Mouse (Mus musculus) limb, embryonic 11.5 days (tissue): ENCODE data around the gene Alad. TPM values are rescaled to one million over a fixed set of nuclear protein-coding genes. Genes with fewer than 3 reads are reported as not detected.

Source experiments
- ATAC-seq: fragments of 200-750 bp; cut with Nextera tagmentation; 2 replicates; pipeline ENCODE4 v1.8.0; 2017; ENCODE audit warnings: low read depth; ENCODE audit not compliant: insufficient number of reproducible peaks, low FRiP score, low TSS enrichment
- DNase-seq: peaks from one replicate; pipeline ENCODE4 v3.0.0-alpha.2; 2015; ENCODE audit warnings: low spot score
- H3K27ac ChIP-seq: fragments of 300-500 bp; sonication (generic); replicated peaks from 2 replicates; pipeline ENCODE4 v1.5.1; 2014; ENCODE audit warnings: low read depth, mild to moderate bottlenecking, low read length
- H3K27me3 ChIP-seq: fragments of 300-500 bp; sonication (generic); 2 replicates; pipeline ENCODE4 v1.6.1; 2014; ENCODE audit warnings: mild to moderate bottlenecking, low read length, mixed read lengths; ENCODE audit not compliant: control insufficient read depth, insufficient read depth
- H3K36me3 ChIP-seq: fragments of 300-500 bp; sonication (generic); 2 replicates; pipeline ENCODE4 v1.6.1; 2014; ENCODE audit warnings: mild to moderate bottlenecking, low read length, moderate library complexity, mixed read lengths; ENCODE audit not compliant: control insufficient read depth, insufficient read depth
- H3K4me1 ChIP-seq: fragments of 300-500 bp; sonication (generic); 2 replicates; pipeline ENCODE4 v1.6.1; 2014; ENCODE audit warnings: low read length, mixed read lengths; ENCODE audit not compliant: control insufficient read depth, insufficient read depth
- H3K4me2 ChIP-seq: fragments of 300-500 bp; sonication (generic); 2 replicates; pipeline ENCODE4 v1.6.1; 2014; ENCODE audit warnings: low read depth, mild to moderate bottlenecking, moderate library complexity; ENCODE audit not compliant: severe bottlenecking
- H3K4me3 ChIP-seq: fragments of 300-500 bp; sonication (generic); 2 replicates; pipeline ENCODE4 v1.5.1; 2014; ENCODE audit warnings: low read depth, low read length
- H3K9ac ChIP-seq: fragments of 300-500 bp; sonication (generic); 2 replicates; pipeline ENCODE4 v1.6.1; 2014; ENCODE audit warnings: mild to moderate bottlenecking, low read length
- H3K9me3 ChIP-seq: fragments of 300-500 bp; sonication (generic); 2 replicates; pipeline ENCODE4 v1.6.1; 2016; ENCODE audit warnings: low read length; ENCODE audit not compliant: control insufficient read depth
- WGBS: fragments of 180-500 bp; shearing (Covaris S2); extraction: QIAGEN DNeasy Blood & Tissue Kit; methylation state at CpG from one replicate; pipeline ENCODE4 v1.1.7; 2014; 5-methylcytosine and 5-hydroxymethylcytosine counted together
- polyA plus RNA-seq: library from polyadenylated mRNA; unstranded; fragments of >200 nt; fragmentation: Nextera tagmentation; extraction: Ambion mirVana; gene quantifications from 2 replicates; pipeline ENCODE4 v1.2.1, GENCODE M21; 2014

Alad gene
- polyA plus RNA-seq, 1 experiment from 2014 or later: 95.9 TPM

DNA sequence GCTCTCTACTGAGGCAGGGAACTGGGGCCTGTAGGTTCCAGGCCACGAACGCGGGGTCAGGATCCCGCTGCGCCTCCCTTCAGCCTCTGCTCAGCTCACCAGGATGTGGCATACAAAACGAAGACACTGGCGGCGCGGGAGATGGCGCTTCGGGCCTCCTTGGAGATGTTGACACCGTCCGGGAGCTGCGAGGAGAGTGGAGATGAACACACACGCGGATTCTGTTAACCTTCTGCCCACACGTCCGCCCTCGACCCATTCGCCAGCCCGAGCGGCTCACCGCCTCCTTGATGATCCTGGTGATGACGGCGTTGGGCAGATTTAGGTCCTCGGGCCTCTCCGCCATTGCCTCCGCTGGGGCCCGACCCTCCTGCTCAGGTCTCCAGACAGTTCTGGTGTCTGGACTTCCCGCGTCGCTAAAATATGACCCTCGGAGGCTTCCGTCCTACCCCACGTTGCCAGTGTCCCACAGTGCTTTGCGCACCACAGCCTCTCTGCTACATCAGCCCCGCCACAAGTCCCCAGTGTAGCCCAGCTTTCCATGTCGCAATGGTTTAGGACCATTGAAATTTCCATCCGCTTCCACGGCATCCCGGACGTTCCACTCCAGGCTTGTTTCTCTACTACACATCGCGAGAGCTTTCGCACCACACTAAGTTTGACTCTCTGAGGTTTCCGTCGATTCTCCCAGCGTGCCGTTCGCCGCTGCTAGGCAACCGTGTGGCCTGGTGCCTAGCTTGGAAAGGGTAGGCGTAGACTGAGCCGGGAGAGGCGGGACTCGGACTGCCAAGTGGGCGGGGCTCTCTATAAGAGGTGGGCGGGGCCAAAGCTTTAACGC lies 5.2 kb upstream of the Alad start, which contains the start of the genes Pole3 and 4933430I17Rik:
Pole3 (minus strand) TSS at position 418 of the 838 bp plus-strand sequence.
4933430I17Rik (plus strand) TSS at position 719 of the 838 bp plus-strand sequence.
- under 1% methylated on average over 59 of the region's 59 CpGs for WGBS
- no peaks in the 10 kb centered on the region for H3K9me3 ChIP-seq
- peak within 1 kb of the TSS; percentile 80 for H3K27ac ChIP-seq
- ATAC-seq (peak; percentile 99), DNase-seq (peak; percentile 98)
- peak within 1 kb of the TSS; percentile 68 for H3K4me3 ChIP-seq
- peak within 1 kb of the TSS; percentile 89 for H3K9ac ChIP-seq
- H3K4me1 ChIP-seq: peaks cover 9% of the 10 kb centered on the region
- no peaks in the 10 kb centered on the region for H3K27me3 ChIP-seq
- H3K4me2 ChIP-seq: peak within 1 kb of the TSS; percentile 84
- H3K36me3 ChIP-seq: peaks cover 2% of the 10 kb centered on the region; the same call in 1 of the 2 replicates

DNA sequence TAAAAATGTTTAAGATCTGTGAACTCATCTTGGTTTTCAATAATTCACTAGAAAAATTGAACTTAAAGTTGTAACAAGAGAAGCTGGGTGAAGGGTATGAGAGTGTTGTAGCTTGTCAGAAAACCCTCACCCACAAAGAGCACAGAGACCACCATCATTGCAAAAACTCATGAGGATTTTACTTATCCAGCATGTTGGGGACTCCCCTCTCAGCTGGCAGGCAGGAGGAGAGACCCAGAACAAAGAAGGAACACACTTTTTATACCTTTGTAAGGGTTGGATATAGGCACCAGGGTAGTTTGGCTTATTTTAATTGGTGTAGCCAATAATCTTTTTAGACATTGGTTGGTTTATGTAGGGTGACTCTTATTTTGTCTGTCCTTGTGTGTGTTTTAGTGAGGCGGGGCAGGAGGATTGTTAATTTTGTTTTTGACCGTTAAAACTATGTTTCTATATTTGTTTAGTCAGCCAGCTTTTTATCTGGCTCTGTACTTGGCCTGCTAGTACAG lies 1.2 kb upstream of the Alad start:
- whole genome bisulfite sequencing: 95% methylated on average over 2 of the region's 2 CpGs
- H3K4me3 ChIP-seq: no peak overlapping the region
- peaks cover 2% of the 10 kb centered on the region; the same call in 1 of the 2 replicates for H3K36me3 ChIP-seq
- H3K4me2 ChIP-seq: no peak overlapping the region
- H3K27me3 ChIP-seq: no peaks in the 10 kb centered on the region
- H3K9me3 ChIP-seq: no peaks in the 10 kb centered on the region
- DNase-seq (no peak), ATAC-seq (no peak)
- H3K27ac ChIP-seq: no peak overlapping the region
- no peak overlapping the region for H3K9ac ChIP-seq
- H3K4me1 ChIP-seq: peaks cover 17% of the 10 kb centered on the region

DNA sequence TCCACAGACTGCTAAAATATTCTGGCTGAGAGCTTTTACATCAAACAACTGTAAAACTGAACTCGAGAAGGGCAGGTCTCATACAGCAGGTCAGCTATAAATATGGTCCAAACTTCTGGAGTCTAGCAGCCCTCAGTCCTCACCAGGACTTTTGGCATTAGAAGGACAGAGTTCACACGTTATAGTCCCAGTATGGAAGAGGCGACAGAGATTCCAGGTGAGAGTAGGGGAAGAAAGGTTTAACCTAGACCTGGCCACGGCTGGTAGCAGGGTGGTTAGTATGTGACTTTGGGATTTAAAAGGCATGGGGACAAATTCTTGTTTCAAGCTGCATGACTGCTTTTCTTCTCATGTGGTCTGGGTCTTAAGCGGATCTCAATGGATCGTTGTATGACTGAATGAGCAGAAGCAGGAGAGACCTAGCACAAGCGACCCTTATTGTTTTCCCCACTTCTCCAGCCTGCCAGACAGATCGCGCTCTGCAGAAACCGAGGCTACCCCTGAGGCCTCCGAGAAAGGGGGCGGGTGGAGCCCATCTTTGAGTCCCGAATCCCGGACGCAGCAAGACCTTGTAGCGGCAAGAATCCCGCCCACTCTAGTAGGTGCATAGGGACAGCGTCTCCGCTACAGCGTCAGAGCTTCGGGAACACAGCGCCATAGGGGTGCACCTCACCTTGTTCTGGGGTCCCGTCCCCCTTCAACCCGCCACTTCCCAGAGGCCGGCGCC lies 433 bp downstream of the Alad start:
- DNase-seq (no peak), ATAC-seq (no peak; the same call in none of the 2 replicates)
- H3K4me3 ChIP-seq: peak overlapping the region; percentile 64
- 2% methylated on average over 26 of the region's 26 CpGs for WGBS
- H3K36me3 ChIP-seq: peaks cover 2% of the 10 kb centered on the region; the same call in 1 of the 2 replicates
- peak overlapping the region; percentile 67 for H3K4me2 ChIP-seq
- no peaks in the 10 kb centered on the region for H3K27me3 ChIP-seq
- peak overlapping the region; percentile 60 for H3K27ac ChIP-seq
- no peaks in the 10 kb centered on the region for H3K9me3 ChIP-seq
- H3K4me1 ChIP-seq: peaks cover 15% of the 10 kb centered on the region
- peak overlapping the region; percentile 64 for H3K9ac ChIP-seq

DNA sequence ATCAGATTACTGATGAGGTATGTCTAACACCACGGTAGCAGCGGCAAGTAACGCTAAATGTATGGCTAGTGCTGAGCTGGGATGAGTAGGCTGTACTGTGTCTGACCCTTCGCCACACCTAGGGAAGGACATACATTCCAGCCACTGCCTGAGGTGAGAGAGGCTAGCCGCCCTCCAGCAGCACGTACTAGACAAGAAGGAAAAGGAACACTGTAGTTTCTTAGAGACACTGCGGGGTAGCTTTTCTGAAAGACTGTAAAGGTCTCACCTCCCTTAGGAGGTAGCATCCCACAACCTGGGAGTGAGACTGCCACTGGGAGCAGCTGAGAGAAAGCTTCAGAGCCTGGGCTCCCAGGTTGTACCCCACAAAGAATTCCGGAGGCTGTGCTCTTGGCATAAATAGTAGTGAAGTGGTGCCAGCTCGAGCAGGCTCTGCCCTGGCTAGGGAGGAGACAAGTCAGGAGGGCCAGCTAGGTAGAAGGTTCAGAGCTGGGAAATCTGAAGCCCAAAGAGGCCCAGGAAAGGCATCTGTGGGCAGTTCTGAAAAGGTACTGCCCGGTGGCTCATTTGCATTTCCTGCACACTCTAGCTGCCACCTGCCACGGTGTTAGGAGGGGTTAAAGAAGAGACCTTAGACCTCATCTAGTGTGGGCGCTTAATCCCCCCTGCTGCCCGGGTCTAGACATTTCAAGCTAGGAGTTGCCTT lies 1.1 kb downstream of the Alad start:
- 46% methylated on average over 13 of the region's 13 CpGs for WGBS
- H3K4me1 ChIP-seq: peaks cover 8% of the 10 kb centered on the region

DNA sequence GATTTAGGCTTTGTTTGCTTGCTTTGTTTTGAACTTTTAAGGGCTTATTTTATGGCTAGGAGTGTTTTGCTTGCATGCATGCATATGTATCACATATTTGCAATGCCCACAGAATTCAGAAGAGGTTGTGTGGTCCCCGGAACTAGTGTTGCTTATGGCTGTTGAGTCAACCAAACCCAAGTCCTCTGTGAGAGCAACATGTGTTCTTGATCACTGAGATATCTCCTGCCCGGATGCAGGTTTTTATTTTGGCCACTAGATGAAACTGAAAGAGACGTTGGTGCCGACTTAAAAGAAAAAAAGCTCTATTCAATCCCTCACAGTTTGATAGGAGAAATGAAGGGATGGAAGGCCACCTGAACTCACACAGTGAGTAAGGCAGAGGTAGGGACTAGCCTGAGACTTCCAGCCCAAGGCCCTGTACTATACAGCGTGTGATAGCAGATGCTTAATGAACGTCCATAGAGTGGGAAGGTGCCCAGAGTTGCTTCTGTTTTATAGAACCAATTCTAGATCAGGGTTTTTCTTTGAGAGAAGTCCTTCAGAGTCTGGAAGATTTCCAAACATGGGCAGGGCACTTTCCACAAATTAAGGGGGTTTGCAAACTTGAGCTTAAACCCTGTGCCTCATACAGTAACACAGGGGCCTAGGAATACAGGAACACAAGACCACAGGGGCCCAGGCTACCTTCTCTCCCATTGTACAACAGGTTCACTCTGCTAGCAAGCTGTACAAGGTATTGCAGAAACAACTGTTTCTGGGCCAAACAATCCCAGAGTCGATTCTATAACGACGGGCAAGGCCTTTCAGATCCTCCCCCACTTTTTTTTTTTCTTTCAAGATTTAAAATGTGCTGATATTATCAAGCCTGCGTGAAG lies 1.9 kb downstream of the Alad start:
- no peak for ATAC-seq
- H3K27me3 ChIP-seq: no peaks in the 10 kb centered on the region
- H3K9me3 ChIP-seq: no peaks in the 10 kb centered on the region
- no peak overlapping the region for H3K27ac ChIP-seq
- no peak overlapping the region for H3K4me2 ChIP-seq
- no peak for DNase-seq
- peaks cover 8% of the 10 kb centered on the region for H3K4me1 ChIP-seq
- no peak overlapping the region for H3K9ac ChIP-seq
- peaks cover 4% of the 10 kb centered on the region; the same call in 1 of the 2 replicates for H3K36me3 ChIP-seq
- WGBS: 76% methylated on average over 10 of the region's 10 CpGs
- H3K4me3 ChIP-seq: no peak overlapping the region

More for the DNA sequence above, 1.1 kb downstream of the Alad start:
- DNase-seq: no peak
- Histone ChIP-seq H3K27me3 (no peaks in the 10 kb centered on the region), H3K4me2 (peak overlapping the region; percentile 67), H3K36me3 (peaks cover 2% of the 10 kb centered on the region; the same call in 1 of the 2 replicates), H3K9me3 (no peaks in the 10 kb centered on the region), H3K9ac (peak overlapping the region; percentile 64), H3K4me3 (peak overlapping the region; percentile 64), H3K27ac (no peak overlapping the region)
- no peak for ATAC-seq

DNA sequence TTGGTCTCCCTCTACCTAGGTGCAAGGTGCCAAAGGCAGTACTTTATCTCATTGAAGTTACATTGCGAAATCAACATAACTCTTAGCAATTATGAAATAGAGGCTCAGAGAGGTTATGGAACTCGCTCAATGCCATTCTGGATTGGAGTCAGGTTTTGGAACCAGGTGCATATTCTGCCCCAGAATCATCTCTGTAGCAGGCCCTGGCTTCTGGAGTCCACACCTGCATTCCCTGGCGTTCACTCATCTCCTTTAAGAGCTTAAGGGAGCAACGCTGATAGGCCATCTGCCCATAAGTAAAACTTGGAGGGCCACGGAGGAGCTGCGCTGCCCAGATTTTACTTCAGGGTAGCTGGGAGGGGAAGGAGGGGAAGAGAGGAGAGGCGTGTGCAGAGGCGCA lies 2.7 kb downstream of the Alad start:
- H3K9ac ChIP-seq: no peak overlapping the region

DNA sequence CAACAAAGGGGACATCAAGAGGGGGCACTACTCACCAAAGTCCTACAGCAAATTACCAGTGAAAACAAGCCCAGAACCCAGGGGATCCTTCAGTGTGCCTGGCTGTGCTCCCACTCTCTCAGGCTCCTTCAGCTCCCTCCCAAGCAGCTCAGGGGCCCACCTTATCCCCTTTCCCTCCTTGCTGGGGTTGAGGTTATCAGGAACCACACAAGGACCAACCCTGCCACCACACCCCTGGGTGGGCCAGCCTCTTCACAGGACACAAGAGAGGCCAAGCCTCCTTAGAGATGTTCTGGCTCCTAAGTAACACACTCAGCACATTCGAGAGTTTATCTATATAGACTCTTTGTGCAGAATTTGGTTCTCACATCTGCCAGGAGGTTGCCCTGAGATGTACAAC lies 3.1 kb downstream of the Alad start:
- Histone ChIP-seq H3K27ac (no peak overlapping the region), H3K36me3 (peaks cover 12% of the 10 kb centered on the region), H3K9me3 (no peaks in the 10 kb centered on the region), H3K9ac (no peak overlapping the region), H3K4me3 (no peak overlapping the region), H3K4me1 (peaks cover 8% of the 10 kb centered on the region), H3K27me3 (no peaks in the 10 kb centered on the region), H3K4me2 (no peak overlapping the region)
- DNase-seq: no peak
- WGBS: 88% methylated on average over 1 of the region's 1 CpGs
- ATAC-seq: no peak

More for the DNA sequence above, 2.7 kb downstream of the Alad start:
- H3K4me3 ChIP-seq: no peak overlapping the region
- peaks cover 8% of the 10 kb centered on the region for H3K4me1 ChIP-seq
- DNase-seq: no peak
- 94% methylated on average over 8 of the region's 8 CpGs for WGBS
- peaks cover 9% of the 10 kb centered on the region for H3K36me3 ChIP-seq
- H3K4me2 ChIP-seq: no peak overlapping the region
- no peaks in the 10 kb centered on the region for H3K9me3 ChIP-seq
- ATAC-seq: no peak
- no peak overlapping the region for H3K27ac ChIP-seq
- no peaks in the 10 kb centered on the region for H3K27me3 ChIP-seq
